Mouse (Mus musculus) heart, postnatal 0 days (tissue): ENCODE measurements around the gene Epha4. TPM values are rescaled to one million over a fixed set of nuclear protein-coding genes. Genes with fewer than 3 reads are reported as not detected.

Experiments used
- ATAC-seq: fragments of 200-750 bp; cut with Nextera tagmentation; 2 replicates; pipeline ENCODE4 v1.8.0; 2017; ENCODE audit warnings: low read depth, moderate number of reproducible peaks, moderate library complexity; ENCODE audit not compliant: insufficient read depth
- DNase-seq: peaks from one replicate; pipeline ENCODE4 v3.0.0-alpha.2; 2016; ENCODE audit warnings: low spot score
- H3K27ac ChIP-seq: fragments of 300-500 bp; sonication (generic); 2 replicates; pipeline ENCODE4 v1.5.1; 2014; ENCODE audit warnings: low read depth, mild to moderate bottlenecking
- H3K27me3 ChIP-seq: fragments of 300-500 bp; sonication (generic); 2 replicates; pipeline ENCODE4 v1.6.1; 2014; ENCODE audit warnings: low read length, mixed read lengths; ENCODE audit not compliant: control insufficient read depth, insufficient read depth
- H3K36me3 ChIP-seq: fragments of 300-500 bp; sonication (generic); replicated peaks from 2 replicates; pipeline ENCODE4 v1.6.1; 2014; ENCODE audit warnings: low read length, mixed read lengths; ENCODE audit not compliant: control insufficient read depth, insufficient read depth
- H3K4me1 ChIP-seq: fragments of 300-500 bp; sonication (generic); 2 replicates; pipeline ENCODE4 v1.6.1; 2014; ENCODE audit warnings: antibody characterized with exemption; ENCODE audit not compliant: control insufficient read depth, insufficient read depth
- H3K4me2 ChIP-seq: fragments of 300-500 bp; sonication (generic); 2 replicates; pipeline ENCODE4 v1.6.1; 2014; ENCODE audit warnings: low read depth, mild to moderate bottlenecking, low read length, moderate library complexity
- H3K4me3 ChIP-seq: fragments of 300-500 bp; sonication (generic); 2 replicates; pipeline ENCODE4 v1.5.1; 2014; ENCODE audit warnings: low read depth, low read length
- H3K9ac ChIP-seq: fragments of 300-500 bp; sonication (generic); replicated peaks from 2 replicates; pipeline ENCODE4 v1.6.1; 2014; ENCODE audit warnings: low read depth, low read length, mixed read lengths
- H3K9me3 ChIP-seq: fragments of 300-500 bp; sonication (generic); replicated peaks from 2 replicates; pipeline ENCODE4 v1.6.1; 2016; ENCODE audit warnings: low read length; ENCODE audit not compliant: control insufficient read depth
- CTCF ChIP-seq: IDR thresholded peaks from 2 replicates; pipeline ENCODE4 v1.5.1; 2016; ENCODE audit warnings: antibody characterized with exemption, control low read depth, low read depth
- EP300 ChIP-seq: IDR thresholded peaks from 2 replicates; pipeline ENCODE4 v1.6.1; 2016; ENCODE audit warnings: antibody characterized with exemption, low read depth
- WGBS: fragments of 180-500 bp; shearing (Covaris S2); extraction: QIAGEN DNeasy Blood & Tissue Kit; methylation state at CpG from one replicate; pipeline ENCODE4 v1.1.7; 2014; 5-methylcytosine and 5-hydroxymethylcytosine counted together
- microRNA-seq: library from miRNA; unstranded; fragments of <30 nt; microRNA quantifications from one replicate; pipeline ENCODE4, GENCODE M21; 2016
- polyA plus RNA-seq: library from polyadenylated mRNA; unstranded; fragments of >200 nt; fragmentation: Nextera tagmentation; extraction: Ambion mirVana; gene quantifications from 2 replicates; pipeline ENCODE4 v1.2.1, GENCODE M21; 2015
- total RNA-seq: library from RNA; depleted of rRNA; stranded (reverse); fragments of >200 nt; gene quantifications from 2 replicates; pipeline ENCODE4 v1.2.3, GENCODE M21; 2014; ENCODE audit warnings: low replicate concordance

Epha4 gene
- total and polyA plus RNA-seq, 2 experiments from 2014 or later, result 8.5 to 20.3 TPM

DNA sequence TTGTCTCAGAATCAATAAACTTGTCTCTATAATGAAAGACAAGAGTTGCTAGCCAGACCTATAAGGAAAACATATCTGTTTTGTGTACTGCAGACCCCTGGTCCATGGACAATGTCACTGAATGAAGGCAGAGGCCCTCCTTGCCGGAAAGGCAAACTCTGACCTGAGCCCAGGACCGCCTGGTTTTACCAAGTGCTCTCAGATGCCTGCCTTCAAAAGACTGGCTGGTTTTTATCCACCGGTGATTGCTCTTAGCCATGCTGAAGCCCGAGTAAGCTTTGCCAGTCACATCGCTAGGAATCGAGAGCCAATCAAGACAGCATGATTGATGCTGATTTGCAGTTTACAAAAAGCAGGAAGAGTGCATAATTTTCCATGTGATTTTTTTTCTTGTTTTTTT is 176.5 kb downstream of the Epha4 start:
- no peak for DNase-seq
- Histone ChIP-seq H3K4me3 (no peak overlapping the region), H3K4me1 (no peaks in the 10 kb centered on the region), H3K27me3 (no peaks in the 10 kb centered on the region), H3K9ac (no peak overlapping the region), H3K27ac (no peak overlapping the region), H3K36me3 (no peaks in the 10 kb centered on the region), H3K4me2 (no peak overlapping the region), H3K9me3 (no peaks in the 10 kb centered on the region)
- WGBS, result 45% methylated on average over 6 of the region's 6 CpGs
- ATAC-seq, result no peak
- TF ChIP-seq CTCF (no peak), EP300 (no peak)

DNA sequence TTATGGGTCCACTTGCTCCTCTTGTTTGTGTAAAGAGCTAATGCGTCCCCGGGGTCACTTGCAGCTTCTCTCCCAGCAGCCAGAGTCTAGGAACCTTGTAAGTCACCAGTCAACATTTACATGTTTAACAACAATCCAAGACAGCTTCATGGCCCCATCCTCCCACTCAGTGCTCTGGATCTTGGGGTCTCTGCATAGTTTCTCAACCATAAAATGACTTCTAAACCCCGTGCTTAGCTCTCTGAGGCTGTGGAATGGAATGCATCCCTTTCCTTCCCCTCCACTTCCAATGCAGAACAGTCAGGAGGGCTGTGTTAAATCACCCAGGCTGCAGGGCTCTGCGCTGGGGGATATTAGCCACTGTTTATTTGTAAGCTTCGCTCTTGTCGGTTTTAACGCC is 178.0 kb downstream of the Epha4 start:
- no peaks in the 10 kb centered on the region for H3K36me3 ChIP-seq

GRCm38 (mm10) chr1:77318597-77319127 is 196.2 kb downstream of the Epha4 start:
- no peaks in the 10 kb centered on the region for H3K36me3 ChIP-seq
- H3K27ac ChIP-seq, result no peak overlapping the region
- 80% methylated on average over 4 of the region's 4 CpGs for WGBS
- H3K4me1 ChIP-seq, result no peaks in the 10 kb centered on the region
- no peak overlapping the region for H3K9ac ChIP-seq
- TF ChIP-seq EP300 (no peak), CTCF (no peak)
- no peak overlapping the region for H3K4me2 ChIP-seq
- DNase-seq (no peak), ATAC-seq (no peak)
- no peak overlapping the region for H3K4me3 ChIP-seq
- no peaks in the 10 kb centered on the region for H3K9me3 ChIP-seq
- no peaks in the 10 kb centered on the region for H3K27me3 ChIP-seq

More for the DNA sequence above, 178.0 kb downstream of the Epha4 start:
- 66% methylated on average over 7 of the region's 7 CpGs for WGBS
- Histone ChIP-seq H3K4me3 (no peak overlapping the region), H3K9ac (no peak overlapping the region), H3K4me2 (no peak overlapping the region), H3K27me3 (no peaks in the 10 kb centered on the region), H3K9me3 (no peaks in the 10 kb centered on the region), H3K4me1 (no peaks in the 10 kb centered on the region), H3K27ac (no peak overlapping the region)
- DNase-seq (no peak), ATAC-seq (no peak)
- TF ChIP-seq EP300, result no peak
- no peak for TF ChIP-seq CTCF

Small RNA genes within 50 kb of the gene (microRNA-seq; reads per million reads assigned to microRNA genes)
- gene Mir6352, result not detected
